In the genomic region with DNA sequence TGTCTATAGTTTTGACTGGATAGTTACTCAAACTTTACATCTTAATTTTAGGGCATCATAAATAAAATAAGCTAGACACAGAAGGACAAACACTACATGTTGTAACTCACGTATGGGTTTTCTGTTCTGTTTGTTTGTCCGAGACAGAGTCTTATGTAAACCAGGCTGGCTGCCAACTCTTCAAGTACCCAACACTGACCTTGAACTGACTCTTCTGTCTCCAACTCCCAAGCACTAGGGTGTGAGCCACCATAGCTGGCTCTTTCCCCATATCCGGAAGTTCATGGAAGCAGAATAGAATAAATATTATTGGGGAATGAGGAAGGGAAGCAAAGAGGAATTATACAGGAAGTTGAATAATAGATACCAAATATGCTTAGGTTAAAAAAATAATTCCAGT, we compare ENCODE assay signal across 17 mouse cellular contexts. TPM values are rescaled to one million over a fixed set of nuclear protein-coding genes. Genes with fewer than 3 reads are reported as not detected.
DNase-seq lines count a peak whose midpoint lies in the region; ATAC-seq and TF ChIP-seq lines count a peak whose summit lies in the region.
"Had no signal": no experiment of that assay in that cellular context is flagged by ENCODE, and none has a peak within 500 bp of the region (broad histone marks: within the 10 kb centered on the region; RNA-seq: fewer than 3 reads in every experiment).

No protein-coding gene starts in this region.

- no peak overlapping the region for H3K4me2 ChIP-seq in lung, embryonic 16.5 days (ENCODE audit: low read depth, low read length)
- H3K4me2 ChIP-seq: hindbrain, embryonic 14.5 days had no signal

- H3K9ac ChIP-seq in lung, embryonic 16.5 days (ENCODE audit: low read length): no peak overlapping the region
- H3K9ac ChIP-seq: hindbrain, embryonic 14.5 days had no signal

- H3K27me3 ChIP-seq in kidney, adult 2 months (replicated peaks; ENCODE audit: control insufficient read depth, insufficient read depth, low read length): no peaks in the 10 kb centered on the region
- H3K27me3 ChIP-seq in lung, embryonic 16.5 days (ENCODE audit: control insufficient read depth, insufficient read depth, low read depth, low read length): no peaks in the 10 kb centered on the region

- DNase-seq in adrenal gland, postnatal 14 days: peak; percentile 51
- DNase-seq in adrenal gland, adult 2 months: no peak
- DNase-seq in kidney, adult 2 months: peak; percentile 25
- DNase-seq in kidney, adult 11 months: no peak
- DNase-seq in lung, postnatal 14 days: no peak
- DNase-seq in layer of hippocampus, adult 11-12 months (ENCODE audit: low spot score): no peak
- no peak for DNase-seq in spleen, postnatal 36 days (ENCODE audit: low spot score in 2 of 2)
- DNase-seq: cerebellum, postnatal 25 days; gastrocnemius, postnatal 14 days; kidney, adult 18-20 months; thymus, postnatal 25 days had no signal

- peak; percentile 87 for ATAC-seq in lung, embryonic 16.5 days (ENCODE audit: low read depth)
- ATAC-seq: midbrain, embryonic 16.5 days had no signal

- no peak for TF ChIP-seq CTCF in kidney, adult 2 months (conservative IDR thresholded peaks at IDR 0.05; ENCODE audit: insufficient read depth, insufficient read length, low read depth, low read length)

- no peaks in the 10 kb centered on the region for H3K9me3 ChIP-seq in lung, embryonic 16.5 days (ENCODE audit: control insufficient read depth, low read length)

- no peaks in the 10 kb centered on the region for H3K36me3 ChIP-seq in kidney, adult 2 months (ENCODE audit: control insufficient read depth, insufficient read depth, low read length)
- H3K36me3 ChIP-seq in lung, embryonic 16.5 days (ENCODE audit: control insufficient read depth, insufficient read depth, low read length): no peaks in the 10 kb centered on the region

- no peak overlapping the region for H3K27ac ChIP-seq in kidney, adult 2 months (ENCODE audit: insufficient read depth, low read depth, low read length)
- H3K27ac ChIP-seq in lung, embryonic 16.5 days (ENCODE audit: low read length): no peak overlapping the region
- H3K27ac ChIP-seq: hindbrain, embryonic 14.5 days; left cerebral cortex, adult 2 months had no signal

- H3K4me1 ChIP-seq in kidney, adult 2 months (ENCODE audit: control insufficient read depth, insufficient read depth, low read length): no peaks in the 10 kb centered on the region
- no peaks in the 10 kb centered on the region for H3K4me1 ChIP-seq in lung, embryonic 16.5 days (replicated peaks; ENCODE audit: control insufficient read depth, insufficient read depth, low read length)

- WGBS in kidney, adult 2 months: 43% methylated on average over 3 of the region's 3 CpGs
- 23% methylated on average over 3 of the region's 3 CpGs for WGBS in lung, embryonic 16.5 days

- TF ChIP-seq POLR2A in kidney, adult 2 months (IDR thresholded peaks at IDR 0.05; ENCODE audit: low read depth, low read length): no peak

- no peak overlapping the region for H3K4me3 ChIP-seq in kidney, adult 2 months (ENCODE audit: insufficient read depth, low read depth, low read length)
- H3K4me3 ChIP-seq in lung, embryonic 16.5 days (ENCODE audit: low read length): no peak overlapping the region
- H3K4me3 ChIP-seq: left cerebral cortex, adult 2 months; megakaryocyte, embryonic 14.5 days had no signal

RNA-seq across cellular contexts. Expression of gene Ube2l6, which starts 6.1 kb away (rescaled TPM):
- total RNA-seq in adrenal gland, postnatal 14 days (2021): 45.6 and 48.7 TPM in 2 replicates
- total RNA-seq in adrenal gland, adult 2 months (2021): 10 to 100 TPM; 15.7 to 18.8 TPM
- 13.8 and 15.1 TPM in 2 replicates for polyA plus RNA-seq in adrenal gland, adult 2 months (2012; rRNA removed)
- polyA plus RNA-seq in kidney, adult 2 months (2012; rRNA removed): 18.1 and 24.1 TPM in 2 replicates
- polyA plus RNA-seq in lung, embryonic 16.5 days (2015; fragmentation: Nextera tagmentation; extraction: Ambion mirVana): 76.0 and 82.9 TPM in 2 replicates

RNA-seq across cellular contexts. Expression of gene Serping1, which starts 17.3 kb away (rescaled TPM):
- total RNA-seq in adrenal gland, postnatal 14 days (2021): 73.1 and 93.2 TPM in 2 replicates
- 100 to 1,000 TPM in 1 of 2 experiments, 10 to 100 TPM in 1; 91.2 to 127 TPM for total RNA-seq in adrenal gland, adult 2 months (2021)
- 129 and 154 TPM in 2 replicates for polyA plus RNA-seq in adrenal gland, adult 2 months (2012; rRNA removed)
- 232 and 288 TPM in 2 replicates for polyA plus RNA-seq in kidney, adult 2 months (2012; rRNA removed)
- polyA plus RNA-seq in lung, embryonic 16.5 days (2015; fragmentation: Nextera tagmentation; extraction: Ambion mirVana): 143 and 153 TPM in 2 replicates

RNA-seq across cellular contexts. Expression of gene Smtnl1, which starts 29.9 kb away (rescaled TPM):
- not detected in 2 replicates for total RNA-seq in adrenal gland, postnatal 14 days (2021)
- not detected for total RNA-seq in adrenal gland, adult 2 months (2021)
- not detected in 2 replicates for polyA plus RNA-seq in adrenal gland, adult 2 months (2012; rRNA removed)
- polyA plus RNA-seq in kidney, adult 2 months (2012; rRNA removed): 2.6 TPM in 1 of 2 replicates, not detected in the other
- 0.70 and 0.77 TPM in 2 replicates for polyA plus RNA-seq in lung, embryonic 16.5 days (2015; fragmentation: Nextera tagmentation; extraction: Ambion mirVana)
- total RNA-seq: layer of hippocampus, adult 8-10 months; left cerebral cortex, adult 2 months had no signal
- polyA plus RNA-seq: hindbrain, embryonic 14.5 days; midbrain, embryonic 16.5 days had no signal

RNA-seq across cellular contexts. Expression of gene Timm10, which starts 34.3 kb away (rescaled TPM):
- total RNA-seq in adrenal gland, postnatal 14 days (2021): 54.2 and 73.7 TPM in 2 replicates
- total RNA-seq in adrenal gland, adult 2 months (2021): 10 to 100 TPM; 38.5 to 59.6 TPM
- polyA plus RNA-seq in adrenal gland, adult 2 months (2012; rRNA removed): 17.0 and 19.2 TPM in 2 replicates
- 62.2 and 90.3 TPM in 2 replicates for polyA plus RNA-seq in kidney, adult 2 months (2012; rRNA removed)
- polyA plus RNA-seq in lung, embryonic 16.5 days (2015; fragmentation: Nextera tagmentation; extraction: Ambion mirVana): 36.9 and 39.3 TPM in 2 replicates

RNA-seq across cellular contexts. Expression of gene Slc43a1, which starts 46.1 kb away (rescaled TPM):
- 5.2 and 9.3 TPM in 2 replicates for total RNA-seq in adrenal gland, postnatal 14 days (2021)
- 10 to 100 TPM in 1 of 2 experiments, 1 to 10 TPM in 1; 4.4 to 12.7 TPM for total RNA-seq in adrenal gland, adult 2 months (2021)
- 10.1 and 14.3 TPM in 2 replicates for polyA plus RNA-seq in adrenal gland, adult 2 months (2012; rRNA removed)
- polyA plus RNA-seq in kidney, adult 2 months (2012; rRNA removed): 3.6 and 4.3 TPM in 2 replicates
- polyA plus RNA-seq in lung, embryonic 16.5 days (2015; fragmentation: Nextera tagmentation; extraction: Ambion mirVana): 16.5 and 20.4 TPM in 2 replicates

Comparison
In these comparisons a context has a peak if more than half of its experiments do, and no peak if none do; other contexts are left out.
1. DNase-seq: peak in adrenal gland, postnatal 14 days (single experiment) and kidney, adult 2 months (single experiment); none in adrenal gland, adult 2 months (single experiment), kidney, adult 11 months (single experiment), lung, postnatal 14 days (single experiment), layer of hippocampus, adult 11-12 months (single experiment) and spleen, postnatal 36 days (0 of 2).